Mouse (Mus musculus): ENCODE data around the gene Pemt. TPM values are rescaled to one million over a fixed set of nuclear protein-coding genes. Genes with fewer than 3 reads are reported as not detected.

Gene Pemt
- polyA plus RNA-seq, 1 experiment, result 0.49 TPM

DNA sequence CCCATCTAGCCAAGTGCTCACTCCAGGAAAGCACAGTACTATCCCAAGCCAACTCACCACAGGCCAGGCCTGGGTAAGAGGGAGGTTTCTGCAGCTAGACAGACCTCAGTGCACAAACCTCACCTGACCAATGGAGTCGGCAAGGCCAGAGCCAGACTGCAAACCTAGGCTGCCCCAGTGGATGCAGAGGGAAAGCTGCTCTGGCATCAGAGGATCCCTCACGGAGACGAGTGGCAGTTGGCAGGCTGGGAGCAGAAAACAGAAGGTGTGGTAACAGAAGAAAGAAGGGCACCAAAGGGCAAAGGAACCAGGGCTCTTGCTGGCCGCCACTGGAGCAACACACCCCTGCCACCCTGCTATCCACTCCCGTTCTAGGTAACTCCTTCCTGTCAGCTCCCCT is 20.1 kb downstream of the Pemt start:
- H3K27me3 ChIP-seq (ENCODE audit: control insufficient read depth), result no peaks in the 10 kb centered on the region
- TF ChIP-seq TAL1 (IDR thresholded peaks at IDR 0.05; ENCODE audit: low read length), result no peak
- TF ChIP-seq GATA1 (IDR thresholded peaks at IDR 0.05; ENCODE audit: low read length), result no peak
- no peak overlapping the region for H3K4me3 ChIP-seq (replicated peaks)
- H3K36me3 ChIP-seq (ENCODE audit: control insufficient read depth), result no peaks in the 10 kb centered on the region
- H3K9me3 ChIP-seq (ENCODE audit: control insufficient read depth, low read length), result no peaks in the 10 kb centered on the region
- H3K4me1 ChIP-seq (ENCODE audit: control insufficient read depth), result peaks cover 5% of the 10 kb centered on the region

DNA sequence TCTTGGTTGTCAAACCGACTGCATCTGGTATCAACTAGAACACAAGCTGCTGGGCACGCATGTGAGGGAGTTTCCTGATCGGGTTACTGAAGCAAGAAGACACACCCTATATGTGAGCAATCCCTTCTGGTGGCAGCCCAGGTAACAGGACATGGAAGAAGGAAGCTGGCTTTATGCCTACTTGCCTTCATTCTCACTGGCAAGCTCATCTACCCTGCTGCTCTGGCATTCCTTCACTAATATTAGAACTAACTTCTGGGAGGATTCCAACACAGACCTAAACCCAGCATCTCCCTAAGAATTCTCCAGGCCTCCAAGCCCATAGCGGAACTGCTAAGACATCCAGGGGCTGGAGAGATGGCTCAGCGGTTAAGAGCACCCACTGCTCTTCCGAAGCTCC is 25.1 kb downstream of the Pemt start:
- Histone ChIP-seq H3K4me1 (ENCODE audit: control insufficient read depth) (peaks cover 5% of the 10 kb centered on the region), H3K36me3 (ENCODE audit: control insufficient read depth) (no peaks in the 10 kb centered on the region), H3K9me3 (ENCODE audit: control insufficient read depth, low read length) (no peaks in the 10 kb centered on the region), H3K27me3 (ENCODE audit: control insufficient read depth) (no peaks in the 10 kb centered on the region), H3K4me3 (replicated peaks) (no peak overlapping the region)
- TF ChIP-seq GATA1 (IDR thresholded peaks at IDR 0.05; ENCODE audit: low read length) (no peak), TAL1 (IDR thresholded peaks at IDR 0.05; ENCODE audit: low read length) (no peak)

DNA sequence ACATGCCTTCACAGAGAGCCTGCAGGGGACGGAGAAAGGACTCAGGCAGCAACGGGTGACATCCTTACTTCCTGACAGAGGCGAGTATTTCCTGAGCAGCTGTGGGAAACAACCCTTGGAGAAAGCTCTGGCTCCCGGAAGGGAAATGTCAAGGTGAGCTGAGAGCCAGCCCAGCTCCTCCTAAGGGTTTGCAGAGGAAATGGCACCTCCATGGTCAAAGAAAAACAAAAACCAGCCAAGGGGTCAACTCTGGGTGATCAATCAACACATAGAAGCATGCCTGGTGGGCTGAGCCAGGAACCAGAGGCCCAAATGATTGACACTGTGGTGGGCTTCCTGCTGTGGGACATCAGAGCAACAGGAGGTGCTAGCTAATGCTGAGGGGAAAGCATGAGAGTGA is 29.6 kb downstream of the Pemt start:
- Histone ChIP-seq H3K36me3 (ENCODE audit: control insufficient read depth) (no peaks in the 10 kb centered on the region), H3K9me3 (ENCODE audit: control insufficient read depth, low read length) (no peaks in the 10 kb centered on the region), H3K4me1 (ENCODE audit: control insufficient read depth) (no peaks in the 10 kb centered on the region), H3K27me3 (ENCODE audit: control insufficient read depth) (no peaks in the 10 kb centered on the region), H3K4me3 (replicated peaks) (no peak overlapping the region)
- TF ChIP-seq TAL1 (IDR thresholded peaks at IDR 0.05; ENCODE audit: low read length), result no peak
- no peak for TF ChIP-seq GATA1 (IDR thresholded peaks at IDR 0.05; ENCODE audit: low read length)

DNA sequence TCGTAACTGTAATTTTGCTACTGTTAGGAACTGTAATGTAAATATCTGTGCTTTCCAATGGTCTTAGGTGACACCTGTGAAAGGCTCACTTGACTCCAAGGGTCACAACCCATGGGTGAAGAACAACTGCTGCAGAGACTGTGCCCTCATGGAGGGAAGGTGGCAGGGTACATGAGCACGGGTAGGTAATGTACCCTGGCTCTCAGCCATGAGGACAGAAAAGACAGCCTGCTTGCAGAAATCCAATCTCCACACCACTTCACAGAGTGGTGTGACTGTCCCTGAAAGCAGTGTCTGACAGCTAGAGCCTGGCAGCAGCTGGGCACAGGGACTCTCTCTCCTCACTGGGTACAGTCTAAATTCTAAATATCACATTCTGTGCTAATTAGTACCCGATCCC is 34.8 kb downstream of the Pemt start:
- Histone ChIP-seq H3K9me3 (ENCODE audit: control insufficient read depth, low read length) (no peaks in the 10 kb centered on the region), H3K27me3 (ENCODE audit: control insufficient read depth) (no peaks in the 10 kb centered on the region), H3K36me3 (ENCODE audit: control insufficient read depth) (no peaks in the 10 kb centered on the region), H3K4me1 (ENCODE audit: control insufficient read depth) (no peaks in the 10 kb centered on the region), H3K4me3 (replicated peaks) (no peak overlapping the region)
- TF ChIP-seq GATA1 (IDR thresholded peaks at IDR 0.05; ENCODE audit: low read length) (no peak), TAL1 (IDR thresholded peaks at IDR 0.05; ENCODE audit: low read length) (no peak)

DNA sequence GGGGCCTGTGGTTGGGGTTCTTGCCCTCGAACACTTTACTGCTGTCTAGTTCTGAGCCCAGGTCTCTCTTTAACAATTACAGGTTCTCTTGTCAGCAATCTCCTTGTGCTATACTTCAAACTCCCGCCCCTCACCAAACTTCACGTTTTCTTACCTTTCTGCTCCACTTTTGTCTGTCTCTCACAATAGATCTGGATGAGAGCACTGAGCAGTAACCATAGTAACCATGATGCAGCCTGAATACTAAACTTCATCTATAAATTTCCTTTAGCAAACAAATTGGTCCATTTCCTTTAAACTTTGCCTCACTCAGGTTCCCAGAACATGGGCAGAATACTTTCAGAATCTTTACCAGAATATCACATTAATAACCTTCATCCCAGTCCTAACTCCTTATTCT is 36.8 kb downstream of the Pemt start:
- TF ChIP-seq GATA1 (IDR thresholded peaks at IDR 0.05; ENCODE audit: low read length) (no peak), TAL1 (IDR thresholded peaks at IDR 0.05; ENCODE audit: low read length) (no peak)
- no peaks in the 10 kb centered on the region for H3K9me3 ChIP-seq (ENCODE audit: control insufficient read depth, low read length)
- H3K4me1 ChIP-seq (ENCODE audit: control insufficient read depth), result no peaks in the 10 kb centered on the region
- no peak overlapping the region for H3K4me3 ChIP-seq (replicated peaks)
- H3K27me3 ChIP-seq (ENCODE audit: control insufficient read depth), result no peaks in the 10 kb centered on the region
- no peaks in the 10 kb centered on the region for H3K36me3 ChIP-seq (ENCODE audit: control insufficient read depth)

DNA sequence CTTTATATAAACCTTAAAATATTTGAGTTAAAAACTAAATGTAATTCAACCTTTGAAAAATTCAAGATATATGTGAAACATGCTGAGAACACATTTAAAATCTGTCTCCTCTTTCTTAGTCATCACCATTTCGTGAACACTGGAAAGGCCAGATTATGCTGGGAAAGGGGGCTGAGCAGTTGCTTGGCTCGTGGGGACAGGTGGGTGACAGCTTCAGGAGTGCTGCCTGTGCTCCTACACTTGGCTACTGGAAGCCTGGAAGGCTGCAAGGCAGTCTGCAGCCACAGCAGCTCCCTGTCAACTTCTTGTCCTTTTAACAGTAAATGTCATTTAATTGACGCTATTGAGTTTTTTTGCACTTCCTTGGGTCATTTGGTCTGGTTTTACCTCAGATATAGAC is 40.4 kb downstream of the Pemt start:
- no peaks in the 10 kb centered on the region for H3K4me1 ChIP-seq (ENCODE audit: control insufficient read depth)
- no peaks in the 10 kb centered on the region for H3K36me3 ChIP-seq (ENCODE audit: control insufficient read depth)
- no peak overlapping the region for H3K4me3 ChIP-seq (replicated peaks)
- H3K9me3 ChIP-seq (ENCODE audit: control insufficient read depth, low read length), result no peaks in the 10 kb centered on the region
- no peaks in the 10 kb centered on the region for H3K27me3 ChIP-seq (ENCODE audit: control insufficient read depth)
- no peak for TF ChIP-seq GATA1 (IDR thresholded peaks at IDR 0.05; ENCODE audit: low read length)
- no peak for TF ChIP-seq TAL1 (IDR thresholded peaks at IDR 0.05; ENCODE audit: low read length)

DNA sequence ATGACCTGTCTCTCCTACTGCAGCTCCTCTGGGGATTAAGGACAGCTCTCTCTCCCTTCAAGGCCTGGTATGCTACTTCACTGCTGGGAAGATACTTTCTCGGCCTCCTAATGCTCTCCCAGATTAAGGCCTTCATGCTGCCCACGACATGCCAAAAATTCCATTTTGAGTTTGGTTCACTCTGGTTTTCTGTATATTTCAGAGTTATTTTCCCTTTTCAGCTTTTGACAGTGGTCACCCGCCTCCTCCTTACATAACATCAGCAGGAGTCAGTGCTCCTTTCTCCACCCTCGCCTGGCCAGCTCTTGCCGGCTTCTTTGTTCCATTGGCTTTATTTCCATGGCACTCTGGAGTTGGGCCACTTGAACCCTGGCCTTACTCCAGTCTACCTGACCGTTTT is 41.6 kb downstream of the Pemt start:
- Histone ChIP-seq H3K36me3 (ENCODE audit: control insufficient read depth) (no peaks in the 10 kb centered on the region), H3K27me3 (ENCODE audit: control insufficient read depth) (no peaks in the 10 kb centered on the region), H3K4me1 (ENCODE audit: control insufficient read depth) (no peaks in the 10 kb centered on the region), H3K4me3 (replicated peaks) (no peak overlapping the region), H3K9me3 (ENCODE audit: control insufficient read depth, low read length) (no peaks in the 10 kb centered on the region)
- no peak for TF ChIP-seq TAL1 (IDR thresholded peaks at IDR 0.05; ENCODE audit: low read length)
- no peak for TF ChIP-seq GATA1 (IDR thresholded peaks at IDR 0.05; ENCODE audit: low read length)

DNA sequence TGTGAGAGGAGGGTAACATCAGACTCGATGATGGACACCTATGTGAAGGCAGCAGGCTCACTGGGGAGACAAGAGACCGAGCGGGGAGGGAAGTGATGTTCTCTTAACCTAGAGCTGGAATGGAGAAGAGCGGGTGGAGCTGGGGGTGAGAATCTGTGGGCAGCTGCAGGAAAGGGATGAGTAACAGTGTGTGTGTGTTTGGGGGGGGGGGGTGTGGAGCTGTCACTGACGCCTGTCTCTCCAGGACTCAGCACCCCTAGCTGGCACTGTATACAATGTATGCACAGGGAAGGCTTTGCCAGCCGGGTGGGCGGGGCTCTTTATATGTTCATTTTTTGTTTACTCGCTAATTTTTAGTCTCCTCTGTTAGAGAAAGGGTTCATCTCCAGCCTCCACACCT is 42.5 kb downstream of the Pemt start:
- Histone ChIP-seq H3K9me3 (ENCODE audit: control insufficient read depth, low read length) (no peaks in the 10 kb centered on the region), H3K27me3 (ENCODE audit: control insufficient read depth) (no peaks in the 10 kb centered on the region), H3K4me1 (ENCODE audit: control insufficient read depth) (no peaks in the 10 kb centered on the region), H3K4me3 (replicated peaks) (no peak overlapping the region), H3K36me3 (ENCODE audit: control insufficient read depth) (no peaks in the 10 kb centered on the region)
- TF ChIP-seq TAL1 (IDR thresholded peaks at IDR 0.05; ENCODE audit: low read length) (no peak), GATA1 (IDR thresholded peaks at IDR 0.05; ENCODE audit: low read length) (no peak)

DNA sequence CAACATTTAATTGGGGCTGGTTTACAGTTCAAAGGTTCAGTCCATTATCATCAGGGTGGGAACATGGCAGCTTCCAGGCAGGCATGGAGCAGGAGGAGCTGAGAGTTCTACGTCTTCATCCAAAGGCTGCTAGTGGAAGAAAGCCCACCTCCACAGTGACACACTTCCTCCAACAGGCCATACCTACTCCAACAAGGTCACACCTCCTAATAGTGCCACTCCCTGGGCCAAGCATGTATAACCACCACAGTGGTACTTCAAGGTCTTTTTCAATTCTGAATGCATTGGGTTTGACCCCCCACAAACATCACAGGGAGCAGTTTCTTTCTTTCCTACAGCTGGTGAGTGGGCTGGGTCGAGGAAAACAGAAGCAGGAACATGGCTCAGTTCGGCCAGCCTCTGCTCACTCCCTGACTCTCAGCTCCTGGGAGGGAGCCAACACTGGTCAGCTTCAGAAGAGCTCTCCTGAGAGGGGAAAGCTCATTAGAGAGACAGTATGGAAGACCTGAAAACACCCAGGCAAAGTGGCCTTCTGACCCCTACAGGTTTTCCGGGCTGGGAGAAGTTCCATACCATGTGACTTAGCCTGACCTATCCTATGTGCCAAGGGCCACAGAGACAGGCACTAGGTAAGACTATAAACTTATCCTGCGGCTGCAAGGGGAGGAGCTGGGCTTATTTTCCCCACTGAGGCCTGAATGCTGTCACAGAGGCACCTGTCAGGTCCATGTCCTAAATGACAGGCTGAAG is 44.9 kb downstream of the Pemt start:
- H3K4me1 ChIP-seq (ENCODE audit: control insufficient read depth), result no peaks in the 10 kb centered on the region
- TF ChIP-seq TAL1 (IDR thresholded peaks at IDR 0.05; ENCODE audit: low read length), result no peak
- TF ChIP-seq GATA1 (IDR thresholded peaks at IDR 0.05; ENCODE audit: low read length), result no peak
- no peak overlapping the region for H3K4me3 ChIP-seq (replicated peaks)
- no peaks in the 10 kb centered on the region for H3K36me3 ChIP-seq (ENCODE audit: control insufficient read depth)
- no peaks in the 10 kb centered on the region for H3K9me3 ChIP-seq (ENCODE audit: control insufficient read depth, low read length)
- H3K27me3 ChIP-seq (ENCODE audit: control insufficient read depth), result no peaks in the 10 kb centered on the region

DNA sequence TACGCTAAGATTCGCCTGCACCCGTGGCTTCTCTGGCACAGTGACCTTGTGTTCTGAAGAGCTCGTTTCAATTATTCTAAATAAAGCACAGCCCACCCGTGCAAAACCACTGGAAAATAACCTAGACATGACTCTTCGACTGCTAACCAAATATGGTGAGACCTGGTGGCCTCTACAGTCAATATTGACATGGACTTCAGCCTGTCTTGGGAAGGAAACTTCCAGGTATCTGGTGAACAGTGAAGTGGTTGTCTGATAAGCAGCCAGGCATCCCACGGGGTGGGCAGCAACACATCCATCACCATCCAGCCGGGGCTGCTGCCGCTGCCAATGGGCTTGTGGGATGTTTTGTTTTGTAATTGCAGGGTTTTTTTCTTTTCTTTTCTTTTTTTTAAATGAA is 52.0 kb downstream of the Pemt start:
- H3K4me3 ChIP-seq (replicated peaks), result no peak overlapping the region
- H3K27me3 ChIP-seq (ENCODE audit: control insufficient read depth), result no peaks in the 10 kb centered on the region
- no peaks in the 10 kb centered on the region for H3K9me3 ChIP-seq (ENCODE audit: control insufficient read depth, low read length)
- no peaks in the 10 kb centered on the region for H3K36me3 ChIP-seq (ENCODE audit: control insufficient read depth)
- no peaks in the 10 kb centered on the region for H3K4me1 ChIP-seq (ENCODE audit: control insufficient read depth)
- TF ChIP-seq TAL1 (IDR thresholded peaks at IDR 0.05; ENCODE audit: low read length) (no peak), GATA1 (IDR thresholded peaks at IDR 0.05; ENCODE audit: low read length) (no peak)
